Mouse (Mus musculus): ENCODE data around the gene Tax1bp3. TPM values are rescaled to one million over a fixed set of nuclear protein-coding genes. Genes with fewer than 3 reads are reported as not detected.

Gene Tax1bp3
- total and polyA plus RNA-seq, 2 experiments from 2014 or later: 55.6 to 91.0 TPM

DNA sequence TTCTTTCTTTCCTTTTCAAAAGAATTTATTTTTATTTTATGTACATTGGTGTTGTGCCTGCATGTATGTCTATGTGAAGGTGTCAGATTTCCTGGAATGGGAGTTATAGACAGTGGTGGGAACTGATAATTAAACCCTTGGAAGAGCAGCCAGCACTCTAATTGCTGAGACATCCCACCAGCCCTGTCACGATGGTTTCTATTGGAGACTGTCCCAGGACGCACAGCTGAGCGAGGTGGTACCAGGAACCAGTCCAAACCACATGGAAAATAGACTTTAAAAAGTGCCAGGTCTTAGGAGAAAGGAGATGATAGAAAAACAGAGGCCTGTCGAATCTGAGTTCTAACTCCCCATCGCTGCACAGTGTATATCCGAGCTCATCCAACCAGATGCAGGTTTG, 21.8 kb upstream of the Tax1bp3 start:
- Histone ChIP-seq H3K9ac (replicated peaks; ENCODE audit: low read length, poor library complexity, severe bottlenecking) (no peak overlapping the region), H3K4me1 (ENCODE audit: insufficient read depth, low read length) (no peaks in the 10 kb centered on the region), H3K36me3 (ENCODE audit: insufficient read depth, low read length) (no peaks in the 10 kb centered on the region), H3K27ac (ENCODE audit: low read depth, low read length) (no peak overlapping the region), H3K27me3 (ENCODE audit: insufficient read depth, low read length) (no peaks in the 10 kb centered on the region), H3K4me2 (ENCODE audit: low read depth, low read length, poor library complexity, severe bottlenecking) (no peak overlapping the region), H3K9me3 (ENCODE audit: low read length) (no peaks in the 10 kb centered on the region), H3K4me3 (ENCODE audit: low read depth, low read length) (no peak overlapping the region)
- no peak for DNase-seq (ENCODE audit: low spot score)
- no peak for TF ChIP-seq CTCF (IDR thresholded peaks at IDR 0.05)
- WGBS: 75% methylated on average over 6 of the region's 6 CpGs
- no peak for ATAC-seq (ENCODE audit: low FRiP score)

DNA sequence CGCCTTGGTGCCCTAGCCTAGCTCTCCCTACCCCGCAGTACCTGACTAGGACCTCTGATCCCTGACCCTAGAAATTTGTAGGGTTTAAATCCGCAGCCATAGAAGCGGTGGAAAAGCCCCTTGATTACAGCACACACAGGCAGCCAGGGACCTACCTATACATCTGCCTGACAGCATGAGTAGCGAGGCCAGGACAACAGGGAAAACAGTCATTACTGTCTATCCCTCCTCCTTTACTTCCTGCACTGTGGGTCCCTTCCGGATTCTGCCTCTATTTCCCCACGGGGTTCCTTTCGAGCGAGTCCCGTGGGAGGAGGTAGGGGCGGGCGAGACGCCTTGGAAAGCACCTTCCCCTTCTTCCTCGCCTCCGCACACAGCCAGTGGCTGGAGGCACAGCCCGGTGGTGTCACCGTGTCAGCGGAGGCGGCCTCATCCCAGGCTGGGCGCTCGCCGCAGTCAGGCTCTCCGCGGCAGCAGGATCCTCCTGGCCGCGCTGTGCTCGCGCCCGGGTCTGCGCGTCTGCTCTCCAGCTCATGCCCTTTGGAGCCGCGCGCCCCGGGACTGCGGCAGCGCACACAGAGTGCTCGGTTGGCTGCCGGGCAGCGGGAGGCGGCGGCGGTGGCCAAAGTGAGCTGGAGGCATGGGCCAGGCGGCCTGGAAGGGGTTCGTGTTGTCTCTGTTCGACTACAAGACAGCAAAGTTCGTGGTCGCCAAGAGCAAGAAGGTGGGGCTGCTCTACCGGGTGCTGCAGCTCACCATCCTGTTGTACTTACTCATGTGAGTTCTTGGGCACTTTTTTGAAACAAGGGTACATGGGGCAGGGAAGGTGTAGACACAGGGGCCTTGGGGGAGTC, 16.7 kb upstream of the Tax1bp3 start, which contains the start of gene P2rx5:
Gene P2rx5, plus strand, starts transcription at position 465 of the 854 bp plus-strand sequence.
- peak; percentile 34 for DNase-seq (ENCODE audit: low spot score)
- Histone ChIP-seq H3K27me3 (ENCODE audit: insufficient read depth, low read length) (peaks cover 11% of the 10 kb centered on the region), H3K9ac (replicated peaks; ENCODE audit: low read length, poor library complexity, severe bottlenecking) (peak within 1 kb of the TSS; percentile 52), H3K9me3 (ENCODE audit: low read length) (no peaks in the 10 kb centered on the region), H3K4me1 (ENCODE audit: insufficient read depth, low read length) (no peaks in the 10 kb centered on the region), H3K4me3 (ENCODE audit: low read depth, low read length) (peak within 1 kb of the TSS; percentile 35), H3K27ac (ENCODE audit: low read depth, low read length) (no peak within 1 kb of the TSS), H3K36me3 (ENCODE audit: insufficient read depth, low read length) (no peaks in the 10 kb centered on the region), H3K4me2 (ENCODE audit: low read depth, low read length, poor library complexity, severe bottlenecking) (peak within 1 kb of the TSS; percentile 66)
- WGBS: 4% methylated on average over 49 of the region's 49 CpGs
- TF ChIP-seq CTCF (IDR thresholded peaks at IDR 0.05): no peak
- no peak for ATAC-seq (ENCODE audit: low FRiP score)

DNA sequence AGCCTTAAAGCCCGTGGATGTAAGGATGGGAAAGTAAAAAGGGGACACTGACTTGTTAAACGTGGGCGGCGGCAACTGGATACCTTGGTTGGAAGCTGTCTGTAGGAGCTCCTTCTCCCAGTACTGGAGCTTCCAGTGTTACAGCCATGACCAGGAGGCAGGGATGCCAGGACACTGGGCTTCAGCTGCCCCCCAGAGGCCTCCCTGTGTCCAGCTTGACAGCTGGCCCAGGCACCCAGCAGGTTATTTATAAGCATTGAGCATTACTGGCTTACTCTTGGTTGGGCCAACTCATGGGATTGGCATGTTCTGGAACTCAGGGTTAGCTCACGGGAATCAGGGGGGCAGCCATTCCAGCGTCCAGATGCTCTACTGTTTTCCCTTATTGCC, 16.1 kb upstream of the Tax1bp3 start:
- Histone ChIP-seq H3K27me3 (ENCODE audit: insufficient read depth, low read length) (peaks cover 11% of the 10 kb centered on the region), H3K9ac (replicated peaks; ENCODE audit: low read length, poor library complexity, severe bottlenecking) (no peak overlapping the region), H3K27ac (ENCODE audit: low read depth, low read length) (no peak overlapping the region), H3K9me3 (ENCODE audit: low read length) (no peaks in the 10 kb centered on the region), H3K4me1 (ENCODE audit: insufficient read depth, low read length) (no peaks in the 10 kb centered on the region), H3K36me3 (ENCODE audit: insufficient read depth, low read length) (no peaks in the 10 kb centered on the region), H3K4me2 (ENCODE audit: low read depth, low read length, poor library complexity, severe bottlenecking) (peak overlapping the region; percentile 66), H3K4me3 (ENCODE audit: low read depth, low read length) (peak overlapping the region; percentile 35)
- ATAC-seq (ENCODE audit: low FRiP score) (no peak), DNase-seq (ENCODE audit: low spot score) (no peak)
- TF ChIP-seq CTCF (IDR thresholded peaks at IDR 0.05): no peak
- 27% methylated on average over 6 of the region's 6 CpGs for WGBS

GRCm38 (mm10) chr11:73161616-73162015, 15.3 kb upstream of the Tax1bp3 start:
- Histone ChIP-seq H3K4me3 (ENCODE audit: low read depth, low read length) (no peak overlapping the region), H3K4me2 (ENCODE audit: low read depth, low read length, poor library complexity, severe bottlenecking) (no peak overlapping the region), H3K4me1 (ENCODE audit: insufficient read depth, low read length) (no peaks in the 10 kb centered on the region), H3K9me3 (ENCODE audit: low read length) (no peaks in the 10 kb centered on the region), H3K36me3 (ENCODE audit: insufficient read depth, low read length) (no peaks in the 10 kb centered on the region), H3K9ac (replicated peaks; ENCODE audit: low read length, poor library complexity, severe bottlenecking) (no peak overlapping the region), H3K27ac (ENCODE audit: low read depth, low read length) (no peak overlapping the region), H3K27me3 (ENCODE audit: insufficient read depth, low read length) (peaks cover 11% of the 10 kb centered on the region)
- 89% methylated on average over 4 of the region's 4 CpGs for WGBS
- DNase-seq (ENCODE audit: low spot score): no peak
- no peak for ATAC-seq (ENCODE audit: low FRiP score)
- TF ChIP-seq CTCF (IDR thresholded peaks at IDR 0.05): no peak

- DNase-seq (ENCODE audit: low spot score): no peak
- WGBS: 85% methylated on average over 5 of the region's 5 CpGs
- Histone ChIP-seq H3K4me2 (ENCODE audit: low read depth, low read length, poor library complexity, severe bottlenecking) (no peak overlapping the region), H3K27me3 (ENCODE audit: insufficient read depth, low read length) (peaks cover 11% of the 10 kb centered on the region), H3K9ac (replicated peaks; ENCODE audit: low read length, poor library complexity, severe bottlenecking) (no peak overlapping the region), H3K36me3 (ENCODE audit: insufficient read depth, low read length) (no peaks in the 10 kb centered on the region), H3K9me3 (ENCODE audit: low read length) (no peaks in the 10 kb centered on the region), H3K4me1 (ENCODE audit: insufficient read depth, low read length) (no peaks in the 10 kb centered on the region), H3K4me3 (ENCODE audit: low read depth, low read length) (no peak overlapping the region), H3K27ac (ENCODE audit: low read depth, low read length) (no peak overlapping the region)
- ATAC-seq (ENCODE audit: low FRiP score): no peak
- TF ChIP-seq CTCF (IDR thresholded peaks at IDR 0.05): no peak
Measured at GRCm38 (mm10) chr11:73162284-73162683, 14.6 kb upstream of the Tax1bp3 start.

DNA sequence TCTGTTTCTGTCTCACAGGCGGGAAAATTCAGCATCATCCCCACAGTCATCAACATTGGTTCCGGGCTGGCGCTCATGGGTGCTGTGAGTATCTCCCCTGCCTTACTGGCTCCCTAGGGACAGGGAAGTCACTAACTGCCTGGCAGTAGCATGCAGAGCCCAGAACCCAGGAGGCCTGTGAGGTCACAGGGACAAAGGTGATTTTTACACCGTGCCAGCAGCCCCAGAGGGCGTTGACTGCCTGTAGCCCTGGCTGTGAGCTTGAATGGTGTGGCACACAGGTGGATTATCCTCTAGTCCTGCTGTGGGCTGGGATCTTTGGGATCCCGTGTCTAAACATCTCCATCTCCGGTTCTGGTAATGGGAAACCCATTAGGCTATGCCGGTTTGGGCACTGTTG, 8.8 kb upstream of the Tax1bp3 start:
- 91% methylated on average over 8 of the region's 8 CpGs for WGBS
- no peak overlapping the region for H3K4me3 ChIP-seq (ENCODE audit: low read depth, low read length)
- no peak overlapping the region for H3K27ac ChIP-seq (ENCODE audit: low read depth, low read length)
- no peak for TF ChIP-seq CTCF (IDR thresholded peaks at IDR 0.05)
- H3K27me3 ChIP-seq (ENCODE audit: insufficient read depth, low read length): no peaks in the 10 kb centered on the region
- H3K4me2 ChIP-seq (ENCODE audit: low read depth, low read length, poor library complexity, severe bottlenecking): no peak overlapping the region
- ATAC-seq (ENCODE audit: low FRiP score) (no peak), DNase-seq (ENCODE audit: low spot score) (no peak)
- no peak overlapping the region for H3K9ac ChIP-seq (replicated peaks; ENCODE audit: low read length, poor library complexity, severe bottlenecking)
- peaks cover 8% of the 10 kb centered on the region; the same call in 1 of the 2 replicates for H3K36me3 ChIP-seq (ENCODE audit: insufficient read depth, low read length)
- no peaks in the 10 kb centered on the region for H3K9me3 ChIP-seq (ENCODE audit: low read length)
- no peaks in the 10 kb centered on the region for H3K4me1 ChIP-seq (ENCODE audit: insufficient read depth, low read length)

All from midbrain, postnatal 0 days (tissue).